Mouse (Mus musculus) testis, adult 10 weeks (tissue): ENCODE measurements around the gene Vars2. TPM values are rescaled to one million over a fixed set of nuclear protein-coding genes. Genes with fewer than 3 reads are reported as not detected.

Source experiments
- polyA plus RNA-seq: library from polyadenylated mRNA; stranded (reverse); fragments of 350-450 nt; fragmentation: Illumina TruSeq; extraction: RNeasy Lipid Tissue Mini Kit (QIAGEN cat#74804); gene quantifications from one replicate; pipeline ENCODE4 v1.2.3, GENCODE M21; 2014; ENCODE audit warnings: low read depth, low replicate concordance

Gene Vars2
- polyA plus RNA-seq = 0.29 TPM

DNA sequence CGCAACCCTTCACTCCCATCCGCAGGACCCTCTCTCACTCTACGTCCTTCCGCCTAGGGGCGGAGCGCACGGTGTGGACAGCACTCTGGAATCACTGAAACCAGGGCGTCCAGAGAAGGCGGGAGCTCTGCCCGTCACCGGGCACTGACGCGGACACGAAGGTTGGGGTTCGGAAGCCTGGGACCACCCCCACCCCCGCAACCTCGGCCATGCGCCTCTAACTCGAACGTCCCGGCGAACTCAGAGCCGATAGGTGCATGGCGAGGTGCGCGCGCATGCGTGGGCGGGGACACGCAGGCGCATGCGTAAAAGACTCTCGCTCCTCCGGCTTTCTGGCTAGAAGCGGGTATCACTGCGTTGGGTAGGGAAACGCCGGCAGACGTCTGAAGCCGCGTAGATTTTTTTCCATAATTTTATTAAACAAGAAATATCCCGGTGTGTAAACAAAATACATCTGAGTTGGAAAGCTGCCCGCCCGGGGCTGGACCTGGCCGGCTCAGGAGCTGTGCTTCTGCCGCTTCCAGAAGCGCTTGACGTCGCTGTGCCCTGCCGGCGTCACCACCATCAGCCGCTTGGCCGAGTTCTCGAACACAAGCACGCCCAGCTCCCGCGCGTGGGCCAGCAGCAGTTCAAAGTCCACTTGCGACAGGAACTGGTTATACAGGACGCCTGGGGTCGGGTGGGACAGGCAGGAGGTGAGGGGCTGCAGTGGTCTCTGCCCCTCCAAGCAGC is at the start of gene Vars2:
TSS of gene Vars2 (minus strand) at position 259 of the 732 bp plus-strand sequence.

DNA sequence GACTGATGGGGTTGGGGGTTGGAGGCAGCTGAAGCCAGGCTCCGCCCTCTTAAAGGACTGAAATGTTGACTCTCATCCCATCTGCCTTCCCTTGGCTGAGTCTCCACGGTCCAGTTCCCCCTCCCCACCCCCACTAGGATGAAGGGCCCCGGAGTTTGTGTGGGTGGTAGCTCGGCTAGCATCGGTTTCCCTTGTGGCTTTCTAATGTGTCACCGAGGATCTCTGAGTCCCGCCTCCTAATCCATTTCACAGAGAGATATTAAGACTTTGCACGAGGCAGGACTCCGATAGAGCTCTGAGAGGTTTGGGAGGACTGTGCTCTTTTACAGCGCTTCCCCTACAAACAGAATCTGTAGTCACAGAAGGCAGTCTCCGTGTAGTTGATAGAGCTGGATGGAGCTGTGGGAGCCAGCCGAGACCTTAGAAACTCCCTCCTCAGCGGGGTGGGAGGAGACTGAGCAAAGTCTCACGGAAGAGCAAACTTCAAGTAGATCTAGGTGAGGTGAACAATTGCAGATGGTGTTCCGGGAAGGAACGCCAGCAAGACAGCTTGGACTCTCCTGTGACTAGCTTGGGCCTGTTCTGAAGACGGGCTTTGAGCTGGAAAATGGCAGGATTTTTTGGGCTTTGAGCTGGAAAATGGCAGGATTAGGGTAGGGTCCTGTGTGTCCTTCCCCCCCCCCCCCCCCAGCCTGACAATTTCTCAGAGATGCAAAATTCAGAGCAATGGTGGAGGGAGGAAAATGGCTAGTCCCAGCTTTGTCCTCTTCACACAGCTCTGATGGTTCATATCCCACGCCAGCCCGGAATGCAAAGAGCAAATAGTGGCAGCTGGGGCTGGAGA is 37.5 kb upstream of the Vars2 start, which contains the start of gene Ddr1:
TSS of gene Ddr1 (minus strand) at position 1 of the 844 bp plus-strand sequence.

DNA sequence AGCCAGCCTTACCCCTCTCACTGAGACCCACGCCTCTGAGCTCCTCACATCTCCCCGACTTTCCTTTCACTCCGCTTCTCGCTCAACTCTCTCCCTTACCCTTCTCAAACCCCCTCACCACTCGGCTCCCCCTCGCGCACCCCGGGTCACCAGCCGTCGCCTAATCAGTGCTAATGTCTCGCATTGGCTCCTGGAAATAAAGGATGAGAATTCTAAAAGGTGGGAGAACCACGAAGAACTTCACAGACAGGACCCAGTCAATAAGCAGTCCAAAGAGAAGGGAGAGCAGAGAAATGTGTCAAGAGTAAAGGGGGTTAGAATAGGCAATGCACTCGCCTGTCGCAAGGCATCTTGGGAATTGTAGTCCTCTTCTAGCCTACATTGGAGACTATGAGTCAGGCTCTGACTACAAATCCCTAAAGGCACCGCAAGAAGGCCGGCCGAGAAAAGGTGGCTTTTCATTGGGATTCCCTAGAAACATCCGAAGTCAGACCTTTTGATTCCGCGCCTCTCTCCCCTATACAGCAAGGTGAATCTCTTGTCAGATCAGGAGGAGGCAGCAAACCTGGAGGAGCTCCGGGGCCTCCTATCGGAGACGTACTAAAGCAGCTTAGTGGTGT is 6.1 kb upstream of the Vars2 start, which contains the start of gene Gtf2h4:
TSS of gene Gtf2h4 (minus strand) at position 324 of the 620 bp plus-strand sequence.

DNA sequence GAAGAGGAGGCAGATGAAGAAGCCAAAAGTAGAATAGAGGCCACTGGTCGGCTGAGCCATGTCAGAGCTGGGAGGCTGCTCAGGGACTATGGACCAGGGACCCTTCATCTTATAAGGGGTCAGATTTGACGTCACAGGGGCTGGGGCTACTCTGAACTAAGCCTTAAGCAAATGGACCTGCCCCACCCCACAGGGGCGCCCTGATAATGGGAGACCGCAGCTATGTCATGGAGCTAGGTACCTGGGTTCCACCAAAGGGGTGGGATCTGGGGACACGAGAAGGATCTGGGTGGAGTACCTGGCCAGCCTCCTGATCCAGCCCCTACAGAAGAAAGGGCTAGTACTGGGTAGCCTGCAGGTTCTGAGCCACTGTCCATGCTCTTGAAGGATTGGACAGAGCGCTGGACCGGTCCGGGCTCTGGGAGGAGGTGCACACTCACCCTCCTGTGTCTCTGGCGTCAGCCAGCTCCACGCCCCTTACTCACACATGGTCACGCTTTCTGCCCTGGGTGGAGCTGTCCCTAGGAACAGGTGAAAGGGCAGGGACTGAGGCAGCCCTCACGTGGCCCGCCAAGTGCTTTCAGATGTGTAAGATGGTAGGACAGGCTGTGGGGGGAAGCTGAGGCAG is 23.7 kb downstream of the Vars2 start, which contains the start of gene Mucl3:
TSS of gene Mucl3 (minus strand) at position 87 of the 628 bp plus-strand sequence.

DNA sequence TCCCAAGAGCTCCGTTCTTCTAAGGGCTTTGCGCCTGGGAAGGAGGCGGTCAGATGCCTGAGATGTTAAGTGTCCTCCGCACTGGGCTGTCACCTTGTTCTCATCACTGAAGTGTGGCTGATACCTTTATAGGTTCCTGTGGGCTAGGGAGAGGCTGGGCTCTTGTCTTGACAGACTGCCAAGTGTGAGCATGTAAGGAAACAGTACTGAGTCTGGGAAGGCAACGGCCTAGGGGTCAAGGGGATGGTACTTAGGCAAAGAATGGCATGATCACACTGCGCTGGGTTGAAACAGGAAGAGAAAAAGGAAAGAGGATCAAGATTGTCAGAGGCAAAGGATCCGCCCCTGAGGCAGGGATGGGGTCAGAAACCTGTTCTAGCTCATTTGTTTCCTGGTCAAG is 40.9 kb downstream of the Vars2 start, which contains the start of gene Gm9573:
TSS of gene Gm9573 (minus strand) at position 101 of the 400 bp plus-strand sequence.

Other genes with a start within 250 kb of the Vars2 start
- 0.66 TPM for gene H2-Q6, start 242.7 kb downstream of the Vars2 start, polyA plus RNA-seq
- gene H2-Q7, start 228.4 kb downstream of the Vars2 start, polyA plus RNA-seq = 0.49 TPM
- gene H2-Q10, start 197.5 kb downstream of the Vars2 start, polyA plus RNA-seq = 0.17 TPM
- 0.48 TPM for gene Pou5f1, start 161.6 kb downstream of the Vars2 start, polyA plus RNA-seq
- 1.1 TPM for gene Tcf19, start 150.8 kb downstream of the Vars2 start, polyA plus RNA-seq
- gene Cchcr1, start 150.5 kb downstream of the Vars2 start, polyA plus RNA-seq = 25.0 TPM
- 1.3 TPM for gene Psors1c2, start 134.4 kb downstream of the Vars2 start, polyA plus RNA-seq
- 0.34 TPM for gene Cdsn, start 115.5 kb downstream of the Vars2 start, polyA plus RNA-seq
- not detected for gene 2300002M23Rik, start 100.1 kb downstream of the Vars2 start, polyA plus RNA-seq
- gene Sfta2, start 66.0 kb downstream of the Vars2 start, polyA plus RNA-seq = not detected
- gene Gm9573, start 41.0 kb downstream of the Vars2 start, polyA plus RNA-seq = not detected
- 0.10 TPM for gene Mucl3, start 23.9 kb downstream of the Vars2 start, polyA plus RNA-seq
- 2.7 TPM for gene Gtf2h4, start 6.1 kb upstream of the Vars2 start, polyA plus RNA-seq
- 0.95 TPM for gene Ddr1, start 37.0 kb upstream of the Vars2 start, polyA plus RNA-seq
- gene Ier3, start 154.1 kb upstream of the Vars2 start, polyA plus RNA-seq = 0.32 TPM
- 1.6 TPM for gene Flot1, start 155.6 kb upstream of the Vars2 start, polyA plus RNA-seq
- 13.0 TPM for gene Tubb5, start 170.7 kb upstream of the Vars2 start, polyA plus RNA-seq
- gene Mdc1, start 173.9 kb upstream of the Vars2 start, polyA plus RNA-seq = 90.7 TPM
- gene Nrm, start 193.7 kb upstream of the Vars2 start, polyA plus RNA-seq = 27.0 TPM
- gene Ppp1r18, start 198.0 kb upstream of the Vars2 start, polyA plus RNA-seq = 4.9 TPM
- gene Dhx16, start 212.2 kb upstream of the Vars2 start, polyA plus RNA-seq = 55.0 TPM
- gene 2310061I04Rik, start 229.8 kb upstream of the Vars2 start, polyA plus RNA-seq = 51.0 TPM
- gene Atat1, start 242.5 kb upstream of the Vars2 start, polyA plus RNA-seq = 26.8 TPM
- 22.7 TPM for gene Mrps18b, start 248.8 kb upstream of the Vars2 start, polyA plus RNA-seq
- gene Ppp1r10, start 248.8 kb upstream of the Vars2 start, polyA plus RNA-seq = 162 TPM